Mouse (Mus musculus) stomach, postnatal 0 days (tissue): ENCODE results near the gene Ktn1.

ENCODE experiments used
- CTCF ChIP-seq: IDR thresholded peaks from 2 replicates; pipeline ENCODE4 v1.5.1; 2016; ENCODE audit warnings: antibody characterized with exemption, low read depth, mild to moderate bottlenecking, moderate library complexity
- EP300 ChIP-seq: optimal IDR thresholded peaks from 2 replicates; pipeline ENCODE3; 2016; ENCODE audit warnings: antibody characterized with exemption

- TF ChIP-seq CTCF (no peak), EP300 (no peak)
Measured at GRCm38 (mm10) chr14:47663844-47664469, 15.7 kb downstream of the Ktn1 start.
